In genomic region chr11:75171186-75171865, GRCm38 (mm10) we compare ENCODE assay signal across 1 mouse cellular context.
A peak's percentile ranks its signal among the peaks of the same experiment; 100 is the strongest.
TF ChIP-seq lines count a peak whose summit lies in the region.

No protein-coding gene starts in this region.

TF ChIP-seq in MEL, 35 proteins besides CTCF, POLR2A, EP300 and RAD21:
- TF ChIP-seq TAL1 (IDR thresholded peaks at IDR 0.05; ENCODE audit: low read length) (no peak), MXI1 (IDR thresholded peaks at IDR 0.05; ENCODE audit: low read depth, low read length) (no peak; the same call in 1 of the 2 replicates), MAX (IDR thresholded peaks at IDR 0.05; ENCODE audit: low read length) (no peak), MYB (IDR thresholded peaks at IDR 0.05; ENCODE audit: low read depth, low read length) (no peak), NELFE (IDR thresholded peaks at IDR 0.05; ENCODE audit: low read depth, low read length) (peak; percentile 37; the same call in 1 of the 2 replicates), CHD1 (IDR thresholded peaks at IDR 0.05; ENCODE audit: low read depth, low read length) (0 out of 2 replicates have a peak, but pooled peaks have one; percentile 38), JUND (IDR thresholded peaks at IDR 0.05; ENCODE audit: low read depth, low read length) (no peak), ZKSCAN1 (IDR thresholded peaks at IDR 0.05; ENCODE audit: low read depth, low read length) (no peak), E2F4 (IDR thresholded peaks at IDR 0.05; ENCODE audit: borderline replicate concordance, low read depth, low read length) (peak; percentile 16; the same call in 1 of the 2 replicates), SIN3A (IDR thresholded peaks at IDR 0.05; ENCODE audit: low read length) (peak; percentile 18; the same call in 1 of the 2 replicates), MAFK (IDR thresholded peaks at IDR 0.05; ENCODE audit: borderline replicate concordance, low read depth, low read length) (no peak), ZMIZ1 (IDR thresholded peaks at IDR 0.05; ENCODE audit: low read depth, low read length) (no peak)
TF ChIP-seq in MEL: peak in this region for 4.
